Mouse (Mus musculus) lung, postnatal 0 days (tissue): ENCODE data around the gene Atp1a1.

Source experiments
- CTCF ChIP-seq: IDR thresholded peaks from 2 replicates; pipeline ENCODE4 v1.5.1; 2016; ENCODE audit warnings: antibody characterized with exemption, mild to moderate bottlenecking
- EP300 ChIP-seq: IDR thresholded peaks from 2 replicates; pipeline ENCODE4 v1.6.1; 2016; ENCODE audit warnings: antibody characterized with exemption, mild to moderate bottlenecking, control low read depth

DNA sequence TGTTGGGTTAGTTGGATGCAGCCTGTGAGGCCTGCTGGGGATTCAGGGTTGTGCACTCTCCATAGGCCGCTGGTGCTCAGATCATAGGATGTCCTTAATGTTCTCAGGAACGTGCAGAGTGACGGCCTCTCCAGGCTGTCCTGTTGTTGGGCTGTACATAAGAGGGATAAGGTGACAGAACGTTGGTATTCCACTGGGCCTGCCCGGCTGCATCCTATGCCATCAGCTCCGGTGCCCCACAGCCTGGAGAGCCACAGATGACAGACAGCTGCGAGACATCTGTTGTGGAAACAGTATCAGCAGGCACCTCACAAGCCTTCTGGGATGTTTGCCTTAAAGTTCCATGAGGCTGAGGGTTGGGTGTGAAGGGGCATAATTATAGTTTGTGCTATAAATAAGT is 68.2 kb downstream of the Atp1a1 start:
- no peak for TF ChIP-seq CTCF
- TF ChIP-seq EP300: no peak
